Mouse (Mus musculus): ENCODE results near the gene Slc28a2. TPM values are rescaled to one million over a fixed set of nuclear protein-coding genes. Genes with fewer than 3 reads are reported as not detected.
A peak's percentile ranks its signal among the peaks of the same experiment; 100 is the strongest.
"Not testable (repeated sequence)": the region's sequence is repeated elsewhere in the genome, so short reads cannot be mapped to it uniquely, and the experiment has no call there.

Slc28a2 gene
- total RNA-seq, 2 experiments from 2014 or later = 3.5 to 4.5 TPM

- ATAC-seq (replicated peaks; ENCODE audit: low FRiP score, low TSS enrichment, poor library complexity, severe bottlenecking) = no peak
These were observed 26.1 kb downstream of the Slc28a2 start for GRCm38 (mm10) chr2:122452426-122452825.

DNA sequence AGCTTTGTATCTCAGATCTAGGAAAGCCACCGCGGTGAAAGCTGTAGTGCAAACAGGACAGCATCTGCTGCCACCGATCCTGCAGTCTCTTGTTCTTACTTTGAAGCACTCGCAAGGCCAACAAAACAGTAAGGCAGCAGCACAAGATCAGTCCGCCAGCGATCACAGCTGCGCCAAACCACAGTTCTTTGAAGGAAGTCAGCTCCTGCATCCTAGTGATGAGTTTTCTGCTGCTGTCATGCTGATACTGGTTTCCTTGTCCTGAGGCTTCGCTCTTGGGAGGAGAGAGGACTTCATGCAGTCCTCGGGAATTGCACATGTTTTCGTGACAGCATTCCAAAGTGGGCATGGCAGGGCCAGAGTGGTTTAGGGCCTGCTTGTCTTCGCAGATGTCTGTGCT lies 40.6 kb downstream of the Slc28a2 start:
- no peak for ATAC-seq (replicated peaks; ENCODE audit: low FRiP score, low TSS enrichment, poor library complexity, severe bottlenecking)

DNA sequence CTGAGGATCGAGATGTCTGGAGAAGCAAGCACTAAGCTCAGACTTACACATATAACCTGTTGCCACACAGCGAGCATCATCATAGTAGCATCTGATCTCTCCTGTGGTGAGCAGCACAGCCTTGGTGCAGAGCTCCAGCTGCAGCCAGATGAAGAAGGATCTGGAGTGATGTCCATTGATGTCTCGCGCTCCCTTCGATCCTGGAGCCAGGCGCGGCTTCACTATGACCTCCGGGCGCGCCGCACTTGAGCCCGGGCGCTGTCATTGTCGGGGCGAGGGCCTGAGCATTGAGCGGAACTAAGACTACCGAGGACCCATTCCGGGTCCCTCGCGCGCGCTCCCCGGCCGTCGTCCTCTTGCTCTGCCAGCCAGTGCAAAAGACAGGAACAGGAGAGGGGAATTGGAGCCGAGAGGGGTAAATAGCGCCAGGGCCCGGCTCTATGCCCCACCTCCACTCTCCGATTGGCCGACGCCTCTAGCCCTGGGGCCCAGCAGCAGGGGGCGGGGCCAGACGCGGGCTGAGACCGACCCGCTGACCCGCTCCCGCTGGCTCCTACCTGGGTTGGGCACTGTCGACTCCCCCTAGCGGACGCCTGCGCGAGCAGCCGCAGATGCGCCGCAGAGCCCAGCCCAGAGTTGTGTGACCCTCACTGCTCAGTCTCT lies 41.2 kb downstream of the Slc28a2 start:
- ATAC-seq (replicated peaks; ENCODE audit: low FRiP score, low TSS enrichment, poor library complexity, severe bottlenecking) = peak; percentile 100

GRCm38 (mm10) chr2:122469221-122469620 lies 42.9 kb downstream of the Slc28a2 start:
- ATAC-seq (replicated peaks; ENCODE audit: low FRiP score, low TSS enrichment, poor library complexity, severe bottlenecking) = no peak

DNA sequence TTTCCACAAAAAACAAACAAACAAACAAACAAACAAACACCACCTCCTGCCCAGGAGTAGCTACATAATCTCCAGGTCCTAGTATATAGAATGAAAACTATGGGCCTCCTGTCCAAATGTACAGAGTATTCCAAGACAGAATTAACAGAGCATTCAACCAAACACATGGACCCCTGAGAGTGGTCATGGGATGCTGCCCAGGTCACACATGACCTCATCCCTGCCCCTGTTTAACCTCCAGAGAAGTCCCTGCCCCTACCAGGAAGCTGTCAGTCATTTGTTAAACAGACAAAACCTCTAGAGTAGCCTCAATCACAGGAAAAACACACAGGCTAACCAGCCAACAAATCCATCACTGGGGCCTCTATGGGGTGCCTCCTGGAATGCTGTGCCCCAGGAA lies 50.3 kb downstream of the Slc28a2 start:
- no peak for ATAC-seq (replicated peaks; ENCODE audit: low FRiP score, low TSS enrichment, poor library complexity, severe bottlenecking)

DNA sequence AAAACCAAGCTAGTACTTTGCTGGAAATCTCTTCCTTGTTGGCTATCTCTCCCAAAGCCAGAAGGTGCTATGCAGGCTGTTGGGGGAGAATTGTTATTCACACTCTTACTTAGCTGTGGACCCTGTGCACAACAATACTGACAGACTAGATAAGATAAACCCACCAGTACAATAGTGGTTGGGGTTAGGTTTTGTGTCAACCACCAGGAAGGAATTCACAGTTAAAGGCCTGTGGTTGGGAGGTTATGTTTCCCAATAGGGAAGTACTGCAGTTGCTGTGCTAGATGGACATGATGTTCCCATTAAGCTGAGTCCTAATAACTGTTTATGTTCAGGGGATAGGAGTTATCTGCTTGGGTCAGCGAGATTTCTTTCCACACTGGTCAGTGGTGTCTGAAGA lies 57.5 kb downstream of the Slc28a2 start:
- ATAC-seq (replicated peaks; ENCODE audit: low FRiP score, low TSS enrichment, poor library complexity, severe bottlenecking) = not testable (repeated sequence)

DNA sequence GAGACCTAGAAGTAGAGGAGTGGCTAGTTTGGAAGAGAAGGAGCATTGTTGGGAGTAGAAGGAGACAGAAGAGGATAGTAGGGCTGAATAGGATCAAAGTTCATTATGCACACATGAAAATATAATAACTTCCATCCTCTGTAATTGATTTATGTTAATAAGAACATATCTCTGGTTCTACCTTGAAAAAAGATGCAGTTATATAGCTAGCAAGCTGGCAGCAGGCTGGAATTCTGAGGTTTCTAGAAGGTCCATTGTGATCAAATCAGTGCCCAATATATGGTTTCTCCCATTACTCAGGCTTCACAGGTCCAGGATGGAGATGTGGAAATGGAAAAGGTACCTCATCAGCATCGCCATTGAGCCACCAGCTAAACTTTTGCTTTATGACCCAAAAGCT lies 58.4 kb downstream of the Slc28a2 start, which contains the start of gene Gm14085:
Gene Gm14085, plus strand, starts transcription at position 301 of the 400 bp plus-strand sequence.
- ATAC-seq (replicated peaks; ENCODE audit: low FRiP score, low TSS enrichment, poor library complexity, severe bottlenecking) = no peak

GRCm38 (mm10) chr2:122485654-122486053 lies 59.4 kb downstream of the Slc28a2 start:
- peak; percentile 64 for ATAC-seq (replicated peaks; ENCODE audit: low FRiP score, low TSS enrichment, poor library complexity, severe bottlenecking)

DNA sequence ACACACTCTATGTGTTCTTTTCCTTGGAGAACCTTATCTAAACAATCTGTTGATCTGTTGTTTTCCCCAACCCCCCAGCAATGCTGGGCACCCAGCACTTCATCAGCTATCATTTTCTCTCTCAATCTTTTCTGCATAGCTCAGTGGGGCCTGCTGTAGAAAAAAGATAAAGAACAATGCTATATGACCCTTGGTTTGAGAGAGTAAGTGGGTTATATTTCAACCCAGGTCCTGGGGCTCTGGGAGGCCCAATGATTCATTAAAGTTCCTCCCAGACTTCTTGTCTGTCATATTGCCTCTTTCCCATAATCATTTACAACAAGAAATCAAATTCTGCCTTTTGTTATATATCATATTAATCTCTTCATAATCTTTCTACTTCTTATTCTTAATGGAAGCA lies 59.8 kb downstream of the Slc28a2 start:
- not testable (repeated sequence) for ATAC-seq (replicated peaks; ENCODE audit: low FRiP score, low TSS enrichment, poor library complexity, severe bottlenecking)

DNA sequence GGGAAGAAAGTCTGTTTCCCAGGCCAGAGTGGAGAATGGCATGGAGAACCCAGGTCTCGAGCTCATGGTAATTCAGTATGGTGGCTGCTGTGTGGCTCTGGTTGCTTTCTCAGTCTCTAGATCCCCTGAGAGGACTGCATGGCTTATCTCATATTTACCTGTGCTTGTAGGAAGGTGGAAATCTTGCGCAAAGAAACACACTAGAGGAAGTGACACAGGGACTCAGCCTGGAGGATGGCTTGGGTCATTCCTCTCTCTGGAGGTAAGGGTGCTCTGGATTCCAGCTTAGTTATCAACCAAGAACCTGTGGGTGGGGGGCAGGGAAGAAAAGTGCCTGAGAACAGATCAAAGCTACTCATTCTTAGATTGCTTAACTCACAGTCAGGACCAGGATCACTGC lies 60.4 kb downstream of the Slc28a2 start:
- no peak for ATAC-seq (replicated peaks; ENCODE audit: low FRiP score, low TSS enrichment, poor library complexity, severe bottlenecking)

Other genes starting within 250 kb of the Slc28a2 start
- not detected in 2 replicates for gene Patl2, start 240.3 kb upstream of the Slc28a2 start, total RNA-seq (2014; fragmentation: Nextera tagmentation)
- gene Patl2, start 240.3 kb upstream of the Slc28a2 start, total RNA-seq (2017) = not detected in 2 replicates
- not detected in 2 replicates for gene Terb2, start 240.2 kb upstream of the Slc28a2 start, total RNA-seq (2014; fragmentation: Nextera tagmentation)
- gene Terb2, start 240.2 kb upstream of the Slc28a2 start, total RNA-seq (2017) = not detected in 2 replicates
- gene Sord, start 191.7 kb upstream of the Slc28a2 start, total RNA-seq (2014; fragmentation: Nextera tagmentation) = 89.6 and 95.4 TPM in 2 replicates
- gene Sord, start 191.7 kb upstream of the Slc28a2 start, total RNA-seq (2017) = 115 and 122 TPM in 2 replicates
- gene Duox2, start 128.0 kb upstream of the Slc28a2 start, total RNA-seq (2014; fragmentation: Nextera tagmentation) = not detected in 2 replicates
- gene Duox2, start 128.0 kb upstream of the Slc28a2 start, total RNA-seq (2017) = not detected in 2 replicates
- not detected in 2 replicates for gene Duoxa2, start 127.6 kb upstream of the Slc28a2 start, total RNA-seq (2014; fragmentation: Nextera tagmentation)
- gene Duoxa2, start 127.6 kb upstream of the Slc28a2 start, total RNA-seq (2017) = not detected in 2 replicates
- gene Duoxa1, start 112.7 kb upstream of the Slc28a2 start, total RNA-seq (2014; fragmentation: Nextera tagmentation) = not detected in 2 replicates
- not detected in 2 replicates for gene Duoxa1, start 112.7 kb upstream of the Slc28a2 start, total RNA-seq (2017)
- gene Duox1, start 110.8 kb upstream of the Slc28a2 start, total RNA-seq (2014; fragmentation: Nextera tagmentation) = not detected in 2 replicates
- not detected in 2 replicates for gene Duox1, start 110.8 kb upstream of the Slc28a2 start, total RNA-seq (2017)
- gene Shf, start 57.3 kb upstream of the Slc28a2 start, total RNA-seq (2014; fragmentation: Nextera tagmentation) = 5.2 and 8.7 TPM in 2 replicates
- 1.6 and 13.8 TPM in 2 replicates for gene Shf, start 57.3 kb upstream of the Slc28a2 start, total RNA-seq (2017)
- 0.28 TPM in 1 of 2 replicates, not detected in the other for gene Gm14085, start 58.5 kb downstream of the Slc28a2 start, total RNA-seq (2014; fragmentation: Nextera tagmentation)
- gene Gm14085, start 58.5 kb downstream of the Slc28a2 start, total RNA-seq (2017) = 0.14 TPM in 1 of 2 replicates, not detected in the other
- gene Gatm, start 184.8 kb downstream of the Slc28a2 start, total RNA-seq (2014; fragmentation: Nextera tagmentation) = 154 and 166 TPM in 2 replicates
- gene Gatm, start 184.8 kb downstream of the Slc28a2 start, total RNA-seq (2017) = 110 and 122 TPM in 2 replicates
- not detected in 2 replicates for gene AA467197, start 210.5 kb downstream of the Slc28a2 start, total RNA-seq (2014; fragmentation: Nextera tagmentation)
- 2.2 and 2.6 TPM in 2 replicates for gene AA467197, start 210.5 kb downstream of the Slc28a2 start, total RNA-seq (2017)

All from megakaryocyte-erythroid progenitor cell, adult 5-6 weeks (primary cell).